Mouse (Mus musculus) CH12.LX (cell line): ENCODE data around the gene Psip1.

Experiments
- CHD2 ChIP-seq: IDR thresholded peaks from 2 replicates; pipeline ENCODE4 v1.6.1; 2011; ENCODE audit warnings: low read length, improper control_type of control experiment
- CTCF ChIP-seq, 2 experiments: IDR thresholded peaks in 1 of 2; conservative IDR thresholded peaks in 1 of 2; 2 replicates each; pipeline ENCODE4 v1.5.1; 2011 to 2012; ENCODE audit warnings: low read depth in 2 of 2, low read length in 2 of 2, improper control_type of control experiment in 1 of 2, inconsistent platforms in 1 of 2, mild to moderate bottlenecking in 1 of 2, moderate library complexity in 1 of 2
- ELF1 ChIP-seq: IDR thresholded peaks from 2 replicates; pipeline ENCODE4 v1.6.1; 2014; ENCODE audit warnings: low read depth, mild to moderate bottlenecking, inconsistent platforms, low read length, improper control_type of control experiment
- EP300 ChIP-seq: IDR thresholded peaks from 2 replicates; pipeline ENCODE4 v1.6.1; 2011; ENCODE audit warnings: low read length, improper control_type of control experiment
- KAT2A ChIP-seq: IDR thresholded peaks from 2 replicates; pipeline ENCODE4 v1.6.1; 2012; ENCODE audit warnings: low read length, improper control_type of control experiment, inconsistent platforms; ENCODE audit not compliant: insufficient replicate concordance
- MAX ChIP-seq: IDR thresholded peaks from 2 replicates; pipeline ENCODE4 v1.6.1; 2011; ENCODE audit warnings: low read length, improper control_type of control experiment
- MEF2A ChIP-seq: IDR thresholded peaks from 2 replicates; pipeline ENCODE4 v1.6.1; 2014; ENCODE audit warnings: low read depth, mild to moderate bottlenecking, inconsistent platforms, low read length, improper control_type of control experiment, borderline replicate concordance
- NRF1 ChIP-seq: IDR thresholded peaks from 2 replicates; pipeline ENCODE4 v1.6.1; 2014; ENCODE audit warnings: low read depth, mild to moderate bottlenecking, inconsistent platforms, low read length, improper control_type of control experiment, moderate library complexity
- POLR2A ChIP-seq: IDR thresholded peaks from 2 replicates; pipeline ENCODE4 v1.6.1; 2011; ENCODE audit warnings: low read depth, mild to moderate bottlenecking, improper control_type of control experiment, low read length
- SIN3A ChIP-seq: IDR thresholded peaks from 2 replicates; pipeline ENCODE4 v1.6.1; 2012; ENCODE audit warnings: low read length, improper control_type of control experiment, inconsistent platforms
- SMC3 ChIP-seq: IDR thresholded peaks from 2 replicates; pipeline ENCODE4 v1.6.1; 2011; ENCODE audit warnings: low read depth, low read length, improper control_type of control experiment
- USF2 ChIP-seq: conservative IDR thresholded peaks from 2 replicates; pipeline ENCODE4 v1.6.1; 2011; ENCODE audit warnings: low read depth, low read length, improper control_type of control experiment
- ZKSCAN1 ChIP-seq: IDR thresholded peaks from 2 replicates; pipeline ENCODE4 v1.6.1; 2012; ENCODE audit warnings: low read depth, inconsistent platforms, low read length, improper control_type of control experiment, borderline replicate concordance
- ZNF384 ChIP-seq: IDR thresholded peaks from 2 replicates; pipeline ENCODE4 v1.6.1; 2012; ENCODE audit warnings: low read depth, low read length, improper control_type of control experiment, inconsistent platforms

GRCm38 (mm10) chr4:83441050-83441449, 45.2 kb downstream of the Psip1 start:
- TF ChIP-seq EP300, result no peak
- TF ChIP-seq ZNF384, result no peak
- no peak for TF ChIP-seq ZKSCAN1
- no peak for TF ChIP-seq MEF2A
- no peak for TF ChIP-seq USF2
- no peak for TF ChIP-seq CTCF (conservative IDR thresholded peaks at IDR 0.05 in 1 of 2, IDR thresholded peaks at IDR 0.05 in 1 of 2; ENCODE audit: low read depth in 2 of 2, low read length in 2 of 2)
- TF ChIP-seq POLR2A, result no peak
- TF ChIP-seq KAT2A, result no peak
- no peak for TF ChIP-seq SIN3A
- TF ChIP-seq MAX, result no peak
- TF ChIP-seq NRF1, result no peak
- TF ChIP-seq SMC3, result no peak
- TF ChIP-seq CHD2, result no peak
- TF ChIP-seq ELF1, result no peak
